Mouse (Mus musculus): ENCODE data around the gene Abca7. TPM values are rescaled to one million over a fixed set of nuclear protein-coding genes. Genes with fewer than 3 reads are reported as not detected.
A peak's percentile ranks its signal among the peaks of the same experiment; 100 is the strongest.

Gene Abca7
- total and polyA plus RNA-seq, 2 experiments from 2014 or later = 2.3 to 19.1 TPM

- no peaks in the 10 kb centered on the region for H3K27me3 ChIP-seq (ENCODE audit: insufficient read depth, low read length)
- no peaks in the 10 kb centered on the region for H3K9me3 ChIP-seq (ENCODE audit: low read length)
- no peak for DNase-seq (ENCODE audit: low spot score)
- no peak for ATAC-seq
- 81% methylated on average over 30 of the region's 30 CpGs for whole genome bisulfite sequencing
- H3K9ac ChIP-seq (replicated peaks; ENCODE audit: low read length) = no peak overlapping the region
- no peak overlapping the region for H3K4me3 ChIP-seq (ENCODE audit: low read length)
- no peak for TF ChIP-seq CTCF (IDR thresholded peaks at IDR 0.05; ENCODE audit: low read depth)
- H3K36me3 ChIP-seq (ENCODE audit: insufficient read depth, low read length) = peaks cover 28% of the 10 kb centered on the region
- peaks cover 8% of the 10 kb centered on the region for H3K4me1 ChIP-seq (ENCODE audit: insufficient read depth, low read length)
- no peak overlapping the region for H3K4me2 ChIP-seq (ENCODE audit: low read depth, low read length)
- no peak overlapping the region for H3K27ac ChIP-seq
These were observed 61.5 kb downstream of the Abca7 start for GRCm38 (mm10) chr10:80057683-80058326.

- no peak overlapping the region for H3K4me3 ChIP-seq (ENCODE audit: low read length)
- H3K27ac ChIP-seq = peak overlapping the region; percentile 23; the same call in 1 of the 2 replicates
- peaks cover 28% of the 10 kb centered on the region; the same call in 1 of the 2 replicates for H3K36me3 ChIP-seq (ENCODE audit: insufficient read depth, low read length)
- no peaks in the 10 kb centered on the region for H3K9me3 ChIP-seq (ENCODE audit: low read length)
- 40% methylated on average over 5 of the region's 5 CpGs for WGBS
- no peak overlapping the region for H3K9ac ChIP-seq (replicated peaks; ENCODE audit: low read length)
- DNase-seq (ENCODE audit: low spot score) = peak; percentile 62
- no peak for TF ChIP-seq CTCF (IDR thresholded peaks at IDR 0.05; ENCODE audit: low read depth)
- no peak overlapping the region for H3K4me2 ChIP-seq (ENCODE audit: low read depth, low read length)
- peak; percentile 55 for ATAC-seq
- H3K27me3 ChIP-seq (ENCODE audit: insufficient read depth, low read length) = no peaks in the 10 kb centered on the region
- no peaks in the 10 kb centered on the region for H3K4me1 ChIP-seq (ENCODE audit: insufficient read depth, low read length)
These were observed 66.8 kb downstream of the Abca7 start for GRCm38 (mm10) chr10:80063104-80063503.

- Histone ChIP-seq H3K9ac (replicated peaks; ENCODE audit: low read length) (no peak overlapping the region), H3K36me3 (ENCODE audit: insufficient read depth, low read length) (peaks cover 26% of the 10 kb centered on the region; the same call in 1 of the 2 replicates), H3K4me1 (ENCODE audit: insufficient read depth, low read length) (no peaks in the 10 kb centered on the region), H3K27me3 (ENCODE audit: insufficient read depth, low read length) (no peaks in the 10 kb centered on the region), H3K4me3 (ENCODE audit: low read length) (no peak overlapping the region), H3K9me3 (ENCODE audit: low read length) (no peaks in the 10 kb centered on the region), H3K27ac (peak overlapping the region; percentile 23; the same call in 1 of the 2 replicates), H3K4me2 (ENCODE audit: low read depth, low read length) (no peak overlapping the region)
- 80% methylated on average over 23 of the region's 23 CpGs for WGBS
- TF ChIP-seq CTCF (IDR thresholded peaks at IDR 0.05; ENCODE audit: low read depth) = no peak
- DNase-seq (ENCODE audit: low spot score) (no peak), ATAC-seq (no peak)
These were observed 67.8 kb downstream of the Abca7 start for GRCm38 (mm10) chr10:80063877-80064650.

Other genes starting within 250 kb of the Abca7 start
Only the 30 nearest of the 33 such genes appear.
- 112 and 120 TPM in 2 replicates for gene Rnf126, start 229.5 kb upstream of the Abca7 start, total RNA-seq (2014; rRNA removed)
- 108 and 119 TPM in 2 replicates for gene Rnf126, start 229.5 kb upstream of the Abca7 start, polyA plus RNA-seq (2015; fragmentation: Nextera tagmentation; extraction: Ambion mirVana)
- gene Fstl3, start 219.2 kb upstream of the Abca7 start, total RNA-seq (2014; rRNA removed) = 2.6 and 3.3 TPM in 2 replicates
- gene Fstl3, start 219.2 kb upstream of the Abca7 start, polyA plus RNA-seq (2015; fragmentation: Nextera tagmentation; extraction: Ambion mirVana) = 3.1 and 3.2 TPM in 2 replicates
- gene Prss57, start 205.5 kb upstream of the Abca7 start, total RNA-seq (2014; rRNA removed) = 0.54 and 1.8 TPM in 2 replicates
- gene Prss57, start 205.5 kb upstream of the Abca7 start, polyA plus RNA-seq (2015; fragmentation: Nextera tagmentation; extraction: Ambion mirVana) = 0.13 and 0.33 TPM in 2 replicates
- 156 and 157 TPM in 2 replicates for gene Palm, start 202.9 kb upstream of the Abca7 start, total RNA-seq (2014; rRNA removed)
- gene Palm, start 202.9 kb upstream of the Abca7 start, polyA plus RNA-seq (2015; fragmentation: Nextera tagmentation; extraction: Ambion mirVana) = 221 and 242 TPM in 2 replicates
- gene Misp, start 175.5 kb upstream of the Abca7 start, total RNA-seq (2014; rRNA removed) = 0.05 and 0.22 TPM in 2 replicates
- 0.33 TPM in 1 of 2 replicates, not detected in the other for gene Misp, start 175.5 kb upstream of the Abca7 start, polyA plus RNA-seq (2015; fragmentation: Nextera tagmentation; extraction: Ambion mirVana)
- 166 and 173 TPM in 2 replicates for gene Ptbp1, start 142.1 kb upstream of the Abca7 start, total RNA-seq (2014; rRNA removed)
- gene Ptbp1, start 142.1 kb upstream of the Abca7 start, polyA plus RNA-seq (2015; fragmentation: Nextera tagmentation; extraction: Ambion mirVana) = 58.9 and 65.5 TPM in 2 replicates
- gene Prtn3, start 122.0 kb upstream of the Abca7 start, total RNA-seq (2014; rRNA removed) = 9.4 and 20.5 TPM in 2 replicates
- 11.6 and 11.8 TPM in 2 replicates for gene Prtn3, start 122.0 kb upstream of the Abca7 start, polyA plus RNA-seq (2015; fragmentation: Nextera tagmentation; extraction: Ambion mirVana)
- gene Plppr3, start 121.9 kb upstream of the Abca7 start, total RNA-seq (2014; rRNA removed) = 487 and 541 TPM in 2 replicates
- 268 and 283 TPM in 2 replicates for gene Plppr3, start 121.9 kb upstream of the Abca7 start, polyA plus RNA-seq (2015; fragmentation: Nextera tagmentation; extraction: Ambion mirVana)
- not detected in 2 replicates for gene Elane, start 110.2 kb upstream of the Abca7 start, total RNA-seq (2014; rRNA removed)
- 0.24 TPM in 1 of 2 replicates, not detected in the other for gene Elane, start 110.2 kb upstream of the Abca7 start, polyA plus RNA-seq (2015; fragmentation: Nextera tagmentation; extraction: Ambion mirVana)
- gene Cfd, start 105.6 kb upstream of the Abca7 start, total RNA-seq (2014; rRNA removed) = not detected in 2 replicates
- gene Cfd, start 105.6 kb upstream of the Abca7 start, polyA plus RNA-seq (2015; fragmentation: Nextera tagmentation; extraction: Ambion mirVana) = not detected in 2 replicates
- 71.4 and 82.2 TPM in 2 replicates for gene Med16, start 87.6 kb upstream of the Abca7 start, total RNA-seq (2014; rRNA removed)
- gene Med16, start 87.6 kb upstream of the Abca7 start, polyA plus RNA-seq (2015; fragmentation: Nextera tagmentation; extraction: Ambion mirVana) = 43.2 and 48.4 TPM in 2 replicates
- not detected in 2 replicates for gene Gm26602, start 85.6 kb upstream of the Abca7 start, total RNA-seq (2014; rRNA removed)
- 4.9 and 17.2 TPM in 2 replicates for gene Gm26602, start 85.6 kb upstream of the Abca7 start, polyA plus RNA-seq (2015; fragmentation: Nextera tagmentation; extraction: Ambion mirVana)
- 7.7 and 9.4 TPM in 2 replicates for gene Kiss1r, start 79.5 kb upstream of the Abca7 start, total RNA-seq (2014; rRNA removed)
- gene Kiss1r, start 79.5 kb upstream of the Abca7 start, polyA plus RNA-seq (2015; fragmentation: Nextera tagmentation; extraction: Ambion mirVana) = 3.4 and 3.9 TPM in 2 replicates
- gene R3hdm4, start 75.3 kb upstream of the Abca7 start, total RNA-seq (2014; rRNA removed) = 111 and 133 TPM in 2 replicates
- 252 and 267 TPM in 2 replicates for gene R3hdm4, start 75.3 kb upstream of the Abca7 start, polyA plus RNA-seq (2015; fragmentation: Nextera tagmentation; extraction: Ambion mirVana)
- gene Arid3a, start 69.5 kb upstream of the Abca7 start, total RNA-seq (2014; rRNA removed) = 9.7 and 10.1 TPM in 2 replicates
- 2.5 and 2.6 TPM in 2 replicates for gene Arid3a, start 69.5 kb upstream of the Abca7 start, polyA plus RNA-seq (2015; fragmentation: Nextera tagmentation; extraction: Ambion mirVana)
- 74.6 and 81.6 TPM in 2 replicates for gene Wdr18, start 36.3 kb upstream of the Abca7 start, total RNA-seq (2014; rRNA removed)
- gene Wdr18, start 36.3 kb upstream of the Abca7 start, polyA plus RNA-seq (2015; fragmentation: Nextera tagmentation; extraction: Ambion mirVana) = 109 TPM in 2 replicates
- 0.68 and 0.97 TPM in 2 replicates for gene Grin3b, start 25.8 kb upstream of the Abca7 start, total RNA-seq (2014; rRNA removed)
- 0.20 and 0.51 TPM in 2 replicates for gene Grin3b, start 25.8 kb upstream of the Abca7 start, polyA plus RNA-seq (2015; fragmentation: Nextera tagmentation; extraction: Ambion mirVana)
- 161 and 179 TPM in 2 replicates for gene Tmem259, start 12.2 kb upstream of the Abca7 start, total RNA-seq (2014; rRNA removed)
- 25.6 and 27.1 TPM in 2 replicates for gene Tmem259, start 12.2 kb upstream of the Abca7 start, polyA plus RNA-seq (2015; fragmentation: Nextera tagmentation; extraction: Ambion mirVana)
- 17.2 and 17.9 TPM in 2 replicates for gene Cnn2, start 7.9 kb upstream of the Abca7 start, total RNA-seq (2014; rRNA removed)
- 15.0 and 16.4 TPM in 2 replicates for gene Cnn2, start 7.9 kb upstream of the Abca7 start, polyA plus RNA-seq (2015; fragmentation: Nextera tagmentation; extraction: Ambion mirVana)
- 2.9 and 3.3 TPM in 2 replicates for gene Arhgap45, start 20.2 kb downstream of the Abca7 start, total RNA-seq (2014; rRNA removed)
- gene Arhgap45, start 20.2 kb downstream of the Abca7 start, polyA plus RNA-seq (2015; fragmentation: Nextera tagmentation; extraction: Ambion mirVana) = 1.7 and 1.8 TPM in 2 replicates
- 93.3 and 100 TPM in 2 replicates for gene Polr2e, start 43.3 kb downstream of the Abca7 start, total RNA-seq (2014; rRNA removed)
- gene Polr2e, start 43.3 kb downstream of the Abca7 start, polyA plus RNA-seq (2015; fragmentation: Nextera tagmentation; extraction: Ambion mirVana) = 143 TPM in 2 replicates
- 373 and 379 TPM in 2 replicates for gene Gpx4, start 50.7 kb downstream of the Abca7 start, total RNA-seq (2014; rRNA removed)
- 757 and 762 TPM in 2 replicates for gene Gpx4, start 50.7 kb downstream of the Abca7 start, polyA plus RNA-seq (2015; fragmentation: Nextera tagmentation; extraction: Ambion mirVana)
- gene Sbno2, start 109.1 kb downstream of the Abca7 start, total RNA-seq (2014; rRNA removed) = 22.8 and 23.7 TPM in 2 replicates
- gene Sbno2, start 109.1 kb downstream of the Abca7 start, polyA plus RNA-seq (2015; fragmentation: Nextera tagmentation; extraction: Ambion mirVana) = 6.9 and 7.8 TPM in 2 replicates
- gene Stk11, start 119.3 kb downstream of the Abca7 start, total RNA-seq (2014; rRNA removed) = 86.4 and 86.6 TPM in 2 replicates
- 13.9 and 15.0 TPM in 2 replicates for gene Stk11, start 119.3 kb downstream of the Abca7 start, polyA plus RNA-seq (2015; fragmentation: Nextera tagmentation; extraction: Ambion mirVana)
- 273 and 303 TPM in 2 replicates for gene Atp5d, start 142.1 kb downstream of the Abca7 start, total RNA-seq (2014; rRNA removed)
- gene Atp5d, start 142.1 kb downstream of the Abca7 start, polyA plus RNA-seq (2015; fragmentation: Nextera tagmentation; extraction: Ambion mirVana) = 733 and 736 TPM in 2 replicates
- gene Cbarp, start 144.3 kb downstream of the Abca7 start, total RNA-seq (2014; rRNA removed) = 270 and 288 TPM in 2 replicates
- 95.5 and 106 TPM in 2 replicates for gene Cbarp, start 144.3 kb downstream of the Abca7 start, polyA plus RNA-seq (2015; fragmentation: Nextera tagmentation; extraction: Ambion mirVana)
- 146 and 172 TPM in 2 replicates for gene Midn, start 151.8 kb downstream of the Abca7 start, total RNA-seq (2014; rRNA removed)
- gene Midn, start 151.8 kb downstream of the Abca7 start, polyA plus RNA-seq (2015; fragmentation: Nextera tagmentation; extraction: Ambion mirVana) = 14.7 and 15.8 TPM in 2 replicates
- gene Cirbp, start 169.5 kb downstream of the Abca7 start, total RNA-seq (2014; rRNA removed) = 257 and 261 TPM in 2 replicates
- 730 and 732 TPM in 2 replicates for gene Cirbp, start 169.5 kb downstream of the Abca7 start, polyA plus RNA-seq (2015; fragmentation: Nextera tagmentation; extraction: Ambion mirVana)
- gene 1600002K03Rik, start 176.4 kb downstream of the Abca7 start, total RNA-seq (2014; rRNA removed) = 2.6 and 3.2 TPM in 2 replicates
- 4.3 and 4.4 TPM in 2 replicates for gene 1600002K03Rik, start 176.4 kb downstream of the Abca7 start, polyA plus RNA-seq (2015; fragmentation: Nextera tagmentation; extraction: Ambion mirVana)
- 24.0 and 32.8 TPM in 2 replicates for gene Efna2, start 183.0 kb downstream of the Abca7 start, total RNA-seq (2014; rRNA removed)
- gene Efna2, start 183.0 kb downstream of the Abca7 start, polyA plus RNA-seq (2015; fragmentation: Nextera tagmentation; extraction: Ambion mirVana) = 23.2 and 23.8 TPM in 2 replicates

Data from hindbrain, postnatal 0 days (tissue).